Mouse (Mus musculus) hindbrain, embryonic 10.5 days (tissue): Measurements from ENCODE around the gene Papln. TPM values are rescaled to one million over a fixed set of nuclear protein-coding genes. Genes with fewer than 3 reads are reported as not detected.

Experiments
- DNase-seq: peaks from one replicate; pipeline ENCODE4 v3.0.0-alpha.2; 2017; ENCODE audit warnings: low spot score
- H3K27ac ChIP-seq: fragments of 300-500 bp; sonication (generic); 2 replicates; pipeline ENCODE4 v1.5.1; 2016; ENCODE audit warnings: mild to moderate bottlenecking, moderate library complexity
- H3K27me3 ChIP-seq: fragments of 300-500 bp; sonication (generic); 2 replicates; pipeline ENCODE4 v1.6.1; 2016; ENCODE audit warnings: mild to moderate bottlenecking; ENCODE audit not compliant: poor library complexity, insufficient read depth, severe bottlenecking
- H3K36me3 ChIP-seq: fragments of 300-500 bp; sonication (generic); 2 replicates; pipeline ENCODE4 v1.6.1; 2016; ENCODE audit warnings: mild to moderate bottlenecking, moderate library complexity
- H3K4me1 ChIP-seq: fragments of 300-500 bp; sonication (generic); replicated peaks from 2 replicates; pipeline ENCODE4 v1.6.1; 2016; ENCODE audit warnings: mild to moderate bottlenecking
- H3K4me3 ChIP-seq: fragments of 300-500 bp; sonication (generic); 2 replicates; pipeline ENCODE4 v1.5.1; 2016; ENCODE audit warnings: mild to moderate bottlenecking, moderate library complexity
- H3K9me3 ChIP-seq: fragments of 300-500 bp; sonication (generic); 2 replicates; pipeline ENCODE4 v1.6.1; 2016; ENCODE audit warnings: mild to moderate bottlenecking, moderate library complexity
- WGBS: fragments of 180-500 bp; shearing (Covaris S2); methylation state at CpG from one replicate; pipeline ENCODE4 v1.1.7; 2016; 5-methylcytosine and 5-hydroxymethylcytosine counted together
- polyA plus RNA-seq: library from polyadenylated mRNA; unstranded; fragments of >200 nt; fragmentation: Nextera tagmentation; extraction: Ambion mirVana; gene quantifications from 2 replicates; pipeline ENCODE4 v1.2.1, GENCODE M21; 2016

Papln gene
- 0.04 and 0.14 TPM in 2 replicates for polyA plus RNA-seq

DNA sequence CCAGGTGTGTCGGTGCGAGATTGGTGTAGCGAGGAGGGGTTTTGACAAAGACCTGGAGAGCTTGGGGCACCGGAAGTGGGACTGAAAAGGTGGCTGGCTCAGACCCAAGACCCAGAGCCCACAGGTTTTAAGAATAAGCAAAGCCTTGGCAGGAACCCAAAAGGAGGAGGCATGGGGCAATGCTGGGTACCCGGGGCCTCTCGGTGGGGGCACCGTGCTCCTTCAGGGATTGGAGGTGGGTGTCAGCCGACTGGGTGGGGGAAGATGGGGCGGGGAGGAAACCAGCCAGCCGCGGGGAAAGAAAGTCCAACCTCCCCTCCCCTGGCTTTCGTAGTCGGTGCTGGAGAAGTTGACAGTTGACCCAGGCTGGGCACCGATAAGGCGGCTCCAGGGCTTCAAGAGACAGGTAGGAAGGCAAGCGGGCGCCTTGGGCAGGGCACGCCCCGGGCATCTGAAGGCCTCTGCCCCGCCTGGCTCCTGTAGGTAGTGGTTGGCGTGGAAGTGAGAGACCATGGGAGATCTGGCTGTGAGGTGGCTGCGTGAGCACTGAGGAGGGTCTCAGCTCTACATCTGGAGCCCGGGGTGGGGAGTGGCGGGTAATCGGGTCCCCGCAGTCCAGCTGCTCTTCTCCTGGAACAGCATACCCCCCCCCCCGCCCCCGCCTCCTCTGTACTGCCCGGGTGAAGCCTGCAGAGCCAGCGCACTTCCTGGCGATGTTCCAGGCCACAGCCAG, at the start of gene Papln:
Gene Papln, plus strand, starts transcription at position 324 of the 733 bp plus-strand sequence.
- Histone ChIP-seq H3K27ac (peak within 1 kb of the TSS; percentile 41), H3K4me1 (peaks cover 51% of the 10 kb centered on the region), H3K4me3 (peak within 1 kb of the TSS; percentile 46), H3K27me3 (peaks cover 38% of the 10 kb centered on the region), H3K9me3 (no peaks in the 10 kb centered on the region), H3K36me3 (no peaks in the 10 kb centered on the region)
- WGBS: 18% methylated on average over 31 of the region's 31 CpGs
- no peak for DNase-seq

DNA sequence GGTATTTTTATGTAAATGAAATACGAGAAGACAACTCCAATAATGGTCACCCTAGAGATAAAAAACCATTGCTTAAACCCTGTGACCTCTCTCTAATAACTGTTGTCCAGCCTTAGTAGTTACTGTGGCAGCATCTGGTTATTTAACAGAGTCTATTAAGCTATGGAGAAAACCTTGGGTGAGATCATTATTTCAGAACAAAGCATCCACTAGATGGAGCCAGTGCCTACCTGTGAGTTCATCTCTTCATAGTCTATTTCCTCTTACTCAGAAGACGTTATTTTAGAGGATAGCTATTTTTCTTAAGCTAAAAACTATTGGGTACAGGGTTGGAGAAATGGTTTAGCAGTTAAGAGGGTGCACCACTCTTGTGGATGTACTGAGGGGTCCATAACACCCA, 49.7 kb upstream of the Papln start:
- no peak overlapping the region for H3K27ac ChIP-seq
- H3K4me1 ChIP-seq: no peaks in the 10 kb centered on the region
- peaks cover 86% of the 10 kb centered on the region for H3K36me3 ChIP-seq
- H3K4me3 ChIP-seq: no peak overlapping the region
- 56% methylated on average over 2 of the region's 2 CpGs for WGBS
- DNase-seq: no peak
- H3K27me3 ChIP-seq: no peaks in the 10 kb centered on the region
- H3K9me3 ChIP-seq: no peaks in the 10 kb centered on the region

DNA sequence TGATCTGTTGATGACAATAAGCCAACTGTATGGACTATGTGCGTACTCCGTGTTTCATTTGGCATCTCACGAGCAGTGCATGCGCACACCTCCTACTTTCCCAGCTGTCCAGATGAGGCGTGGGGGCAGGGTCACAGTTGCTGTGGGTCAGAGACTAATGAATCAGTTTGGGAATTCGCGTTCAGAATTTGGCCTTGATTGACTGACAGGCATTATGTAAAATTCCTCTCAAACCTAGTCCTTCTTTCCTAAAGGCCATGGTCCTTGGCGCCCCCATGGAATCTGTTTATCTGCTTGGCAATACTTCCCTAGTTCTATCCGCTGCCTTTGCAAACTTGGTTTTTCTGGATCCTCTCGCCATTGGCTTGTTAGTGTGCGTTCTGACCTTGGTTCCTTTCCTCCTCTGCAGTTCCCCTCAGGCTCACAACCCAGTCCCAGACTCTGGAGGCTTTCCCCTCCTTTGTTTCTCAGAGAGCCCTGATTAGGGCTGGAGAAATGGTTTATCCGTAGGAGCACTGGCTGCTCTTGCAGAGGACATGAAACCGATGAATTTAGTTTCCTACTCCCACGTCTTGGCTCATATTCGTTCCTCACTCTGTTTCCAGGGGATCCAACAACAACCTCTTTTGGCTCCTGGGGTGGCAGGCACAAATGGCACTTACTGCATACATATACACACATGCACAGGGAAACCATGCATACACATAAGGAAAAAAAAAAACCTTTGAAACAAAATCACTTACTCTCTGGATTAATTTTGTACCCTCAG, 46.8 kb upstream of the Papln start:
- no peak for DNase-seq
- Histone ChIP-seq H3K4me1 (no peaks in the 10 kb centered on the region), H3K4me3 (no peak overlapping the region), H3K27ac (no peak overlapping the region), H3K27me3 (no peaks in the 10 kb centered on the region), H3K9me3 (no peaks in the 10 kb centered on the region), H3K36me3 (peaks cover 87% of the 10 kb centered on the region)
- WGBS: 90% methylated on average over 15 of the region's 15 CpGs

DNA sequence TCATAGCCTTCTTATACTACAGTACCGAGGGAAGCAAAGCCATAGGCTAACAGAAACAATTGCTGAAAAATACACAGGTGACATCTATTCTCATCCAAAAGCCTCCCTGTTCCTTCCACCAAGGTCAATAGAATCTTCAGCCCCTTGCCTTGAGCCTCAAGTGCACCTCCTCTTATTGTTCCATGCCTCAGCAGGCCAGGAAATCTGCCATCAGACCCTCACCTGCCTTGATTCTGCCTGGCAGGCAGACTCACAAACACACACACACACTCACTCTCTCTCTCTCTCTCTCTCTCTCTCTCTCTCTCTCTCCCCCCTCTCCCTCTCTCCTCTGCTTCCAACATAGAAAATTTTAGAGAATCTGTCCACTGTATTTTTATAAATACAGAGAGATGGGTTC, 44.0 kb upstream of the Papln start:
- Histone ChIP-seq H3K4me1 (no peaks in the 10 kb centered on the region), H3K4me3 (no peak overlapping the region), H3K27me3 (no peaks in the 10 kb centered on the region), H3K27ac (no peak overlapping the region), H3K9me3 (no peaks in the 10 kb centered on the region), H3K36me3 (peaks cover 87% of the 10 kb centered on the region)
- DNase-seq: no peak
- WGBS: 100% methylated on average over 1 of the region's 1 CpGs

DNA sequence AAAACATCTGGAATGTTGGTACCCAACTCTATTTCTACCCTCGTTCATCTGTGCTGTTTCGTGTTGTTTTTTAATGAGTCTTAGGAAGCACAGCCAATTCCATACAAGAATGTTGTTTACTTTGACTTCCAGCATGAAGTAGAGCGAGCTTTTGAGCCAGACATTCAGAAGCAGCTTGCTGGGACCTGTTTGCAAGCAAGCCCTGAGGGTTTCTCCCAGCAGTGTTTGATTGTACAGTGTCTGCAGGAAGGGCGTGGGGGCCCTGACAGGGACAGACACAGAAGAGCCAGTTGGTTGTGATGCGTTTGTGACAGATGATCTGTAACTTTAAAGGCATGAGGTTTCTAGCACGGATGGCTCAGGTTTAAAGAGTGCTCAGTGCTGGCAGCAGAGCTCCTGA, 42.2 kb upstream of the Papln start:
- H3K36me3 ChIP-seq: peaks cover 87% of the 10 kb centered on the region
- no peak overlapping the region for H3K27ac ChIP-seq
- WGBS: 83% methylated on average over 6 of the region's 6 CpGs
- H3K4me1 ChIP-seq: no peaks in the 10 kb centered on the region
- H3K9me3 ChIP-seq: no peaks in the 10 kb centered on the region
- no peaks in the 10 kb centered on the region for H3K27me3 ChIP-seq
- no peak for DNase-seq
- H3K4me3 ChIP-seq: no peak overlapping the region

DNA sequence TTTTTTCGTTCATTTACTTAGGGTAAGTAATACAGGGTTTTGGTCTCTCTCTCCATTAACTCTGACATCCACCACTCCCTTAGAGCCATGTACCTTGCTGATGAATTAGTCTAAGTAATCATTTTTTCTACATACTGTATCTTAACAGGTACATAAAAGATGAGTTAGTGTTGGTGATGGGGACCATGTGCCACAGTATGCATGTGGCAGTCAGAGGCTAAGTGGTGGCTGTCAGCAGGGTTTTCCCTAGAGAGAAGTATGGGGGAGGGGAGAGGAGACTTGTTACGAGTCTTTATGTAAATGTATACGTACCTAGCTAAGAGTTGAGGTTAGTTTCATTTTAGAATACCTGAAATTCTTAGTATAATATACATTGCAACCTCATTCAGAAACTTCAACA, 40.4 kb upstream of the Papln start:
- Histone ChIP-seq H3K36me3 (peaks cover 86% of the 10 kb centered on the region), H3K4me3 (no peak overlapping the region), H3K27ac (no peak overlapping the region), H3K27me3 (no peaks in the 10 kb centered on the region), H3K4me1 (no peaks in the 10 kb centered on the region), H3K9me3 (no peaks in the 10 kb centered on the region)
- DNase-seq: no peak
- 91% methylated on average over 3 of the region's 3 CpGs for WGBS

DNA sequence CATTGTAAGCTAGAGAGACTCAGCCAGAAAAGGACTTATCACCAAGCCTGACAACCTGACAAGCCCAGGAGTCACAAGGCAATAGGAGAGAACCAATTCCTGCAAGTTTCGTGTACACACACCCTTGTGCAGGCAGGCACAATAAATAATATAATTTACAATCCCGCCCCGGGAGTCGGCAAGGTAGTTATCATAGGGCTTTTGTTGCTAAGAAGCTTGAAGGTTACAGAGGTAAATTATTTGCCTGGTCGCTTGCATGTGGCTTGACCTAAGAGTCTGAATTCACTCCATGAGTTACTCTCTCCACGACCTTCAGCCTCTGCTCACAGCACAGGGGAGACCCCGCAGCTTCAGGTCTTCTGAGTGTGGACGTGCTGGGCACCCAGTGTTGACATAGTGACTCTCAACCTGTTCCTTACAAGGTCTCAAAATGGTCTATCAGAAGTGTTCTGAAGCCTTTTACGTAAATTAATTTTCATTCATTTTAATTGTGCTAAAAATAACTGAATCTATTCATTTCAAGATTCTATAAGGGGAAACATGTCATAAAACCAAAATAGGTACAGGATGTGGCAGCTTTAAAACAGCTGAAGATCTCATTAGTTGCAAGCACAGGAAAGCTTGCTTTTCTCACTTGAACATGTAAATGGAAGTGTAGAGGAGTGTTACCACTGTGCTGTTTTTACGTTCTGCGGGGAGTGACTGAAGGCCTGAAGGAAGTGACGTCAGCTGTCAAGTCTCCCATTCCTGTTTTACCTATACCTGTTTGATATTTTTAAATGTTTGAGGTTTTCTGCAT, 36.7 kb upstream of the Papln start:
- Histone ChIP-seq H3K4me3 (no peak overlapping the region), H3K27ac (no peak overlapping the region), H3K9me3 (no peaks in the 10 kb centered on the region), H3K4me1 (no peaks in the 10 kb centered on the region), H3K27me3 (no peaks in the 10 kb centered on the region), H3K36me3 (peaks cover 96% of the 10 kb centered on the region)
- 93% methylated on average over 12 of the region's 12 CpGs for WGBS
- DNase-seq: no peak

DNA sequence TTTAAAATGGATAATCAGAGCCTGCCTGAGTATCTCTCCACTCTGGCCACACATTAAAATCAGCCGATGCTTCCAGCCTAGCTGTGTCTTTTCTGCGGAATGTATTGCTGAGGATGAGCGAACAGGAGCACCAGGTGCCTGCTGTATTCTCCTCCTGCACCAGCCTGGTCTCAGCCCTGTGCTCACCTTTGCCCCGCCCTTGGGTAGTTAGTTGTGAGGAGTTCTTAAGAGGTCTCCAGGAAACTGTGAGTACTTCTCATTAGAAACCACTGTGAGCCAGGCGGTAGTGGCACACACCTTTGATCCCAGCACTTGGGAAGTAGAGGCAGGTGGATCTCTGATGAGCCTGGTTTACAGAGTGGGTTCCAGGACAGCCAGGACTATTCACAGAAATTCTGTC, 31.2 kb upstream of the Papln start:
- DNase-seq: no peak
- H3K36me3 ChIP-seq: peaks cover 98% of the 10 kb centered on the region
- H3K27me3 ChIP-seq: no peaks in the 10 kb centered on the region
- no peaks in the 10 kb centered on the region for H3K4me1 ChIP-seq
- H3K4me3 ChIP-seq: no peak overlapping the region
- no peak overlapping the region for H3K27ac ChIP-seq
- H3K9me3 ChIP-seq: no peaks in the 10 kb centered on the region
- 93% methylated on average over 5 of the region's 5 CpGs for WGBS

DNA sequence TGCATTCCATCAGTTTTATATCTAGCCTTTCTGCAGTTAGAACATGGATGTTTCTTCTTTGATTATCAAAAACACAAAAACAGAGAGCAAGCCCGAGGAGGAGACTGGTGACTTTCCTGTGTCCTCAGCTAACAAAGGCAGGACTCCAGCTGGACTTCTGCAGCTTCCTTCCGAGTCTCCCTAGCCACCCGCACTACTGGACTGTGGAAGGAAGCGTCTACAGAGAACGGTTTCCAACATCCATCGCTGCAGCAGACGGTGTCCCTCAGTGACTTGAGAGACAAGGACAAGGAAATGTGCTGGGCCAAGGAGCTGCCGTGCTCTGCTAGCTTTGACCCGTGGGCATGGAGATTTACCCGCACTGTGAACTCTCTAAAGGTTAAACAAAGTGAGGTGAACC, 29.4 kb upstream of the Papln start:
- WGBS: 91% methylated on average over 10 of the region's 10 CpGs
- Histone ChIP-seq H3K4me1 (no peaks in the 10 kb centered on the region), H3K27me3 (no peaks in the 10 kb centered on the region), H3K9me3 (no peaks in the 10 kb centered on the region), H3K27ac (no peak overlapping the region), H3K36me3 (peaks cover 83% of the 10 kb centered on the region), H3K4me3 (no peak overlapping the region)
- no peak for DNase-seq

DNA sequence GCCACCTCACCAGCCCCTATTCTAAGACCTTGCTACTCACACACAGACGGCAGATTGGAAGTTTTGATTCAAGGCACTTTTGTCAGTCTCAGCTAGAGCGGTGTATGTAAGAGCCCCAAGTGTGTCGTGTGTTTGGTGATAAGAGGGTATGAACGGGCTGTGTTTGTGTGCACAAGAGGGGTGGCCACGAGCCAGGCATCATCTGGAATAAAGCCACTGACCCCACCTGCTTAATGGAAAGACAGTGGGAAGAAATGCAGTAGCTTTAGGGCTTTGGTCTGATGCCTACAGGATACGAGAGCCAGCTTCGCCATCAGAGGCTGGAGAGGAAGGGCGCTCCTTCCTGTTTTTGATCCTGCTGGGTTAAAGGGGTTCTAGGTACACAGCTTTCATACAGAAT, 27.2 kb upstream of the Papln start:
- WGBS: 92% methylated on average over 8 of the region's 8 CpGs
- no peak for DNase-seq
- Histone ChIP-seq H3K27me3 (no peaks in the 10 kb centered on the region), H3K4me1 (no peaks in the 10 kb centered on the region), H3K4me3 (no peak overlapping the region), H3K36me3 (peaks cover 65% of the 10 kb centered on the region), H3K9me3 (no peaks in the 10 kb centered on the region), H3K27ac (no peak overlapping the region)

DNA sequence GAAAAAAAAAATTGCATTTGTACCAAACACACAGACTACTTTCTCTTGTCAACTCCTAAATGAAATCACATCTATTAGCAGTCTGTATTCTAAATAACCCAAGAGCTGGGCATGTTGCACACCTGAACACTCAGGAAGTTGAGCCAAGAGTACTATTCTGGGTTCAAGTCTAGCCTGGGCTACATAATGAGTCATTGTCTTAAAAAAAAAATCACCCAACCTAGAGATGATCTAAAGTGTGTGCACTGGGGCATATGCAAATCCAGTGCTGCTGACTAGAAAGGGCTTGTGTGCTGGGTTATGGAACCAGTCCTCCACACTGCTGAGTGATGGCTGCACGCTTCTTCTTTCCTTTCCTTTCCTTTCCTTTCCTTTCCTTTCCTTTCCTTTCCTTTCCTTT, 24.8 kb upstream of the Papln start:
- peaks cover 5% of the 10 kb centered on the region; the same call in 1 of the 2 replicates for H3K4me1 ChIP-seq
- no peak overlapping the region for H3K27ac ChIP-seq
- 90% methylated on average over 1 of the region's 1 CpGs for WGBS
- no peaks in the 10 kb centered on the region for H3K27me3 ChIP-seq
- no peak for DNase-seq
- H3K9me3 ChIP-seq: no peaks in the 10 kb centered on the region
- H3K4me3 ChIP-seq: no peak overlapping the region
- peaks cover 40% of the 10 kb centered on the region for H3K36me3 ChIP-seq

DNA sequence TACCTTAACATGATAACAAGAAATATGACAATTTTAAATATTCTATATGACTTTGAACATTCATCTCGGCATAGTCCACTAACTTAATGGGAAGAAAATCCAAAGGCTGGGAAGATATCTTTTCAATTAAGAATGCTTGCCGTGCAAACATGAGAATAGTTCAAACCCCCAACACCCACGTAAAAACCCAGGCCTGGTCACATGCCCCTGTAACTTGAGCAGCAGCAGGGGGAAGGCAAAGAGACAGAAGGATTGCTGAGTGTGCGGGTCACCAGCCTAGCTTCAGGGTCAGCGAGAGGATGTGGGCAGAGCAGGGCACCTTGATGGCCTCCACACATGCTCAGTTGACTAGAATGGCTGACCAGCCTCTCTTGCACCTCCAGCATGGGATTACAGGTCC, 21.7 kb upstream of the Papln start:
- no peak for DNase-seq
- WGBS: 69% methylated on average over 5 of the region's 5 CpGs
- Histone ChIP-seq H3K36me3 (peaks cover 10% of the 10 kb centered on the region; the same call in 1 of the 2 replicates), H3K27me3 (no peaks in the 10 kb centered on the region), H3K9me3 (no peaks in the 10 kb centered on the region), H3K4me1 (peaks cover 16% of the 10 kb centered on the region; the same call in 1 of the 2 replicates), H3K4me3 (no peak overlapping the region), H3K27ac (no peak overlapping the region)

DNA sequence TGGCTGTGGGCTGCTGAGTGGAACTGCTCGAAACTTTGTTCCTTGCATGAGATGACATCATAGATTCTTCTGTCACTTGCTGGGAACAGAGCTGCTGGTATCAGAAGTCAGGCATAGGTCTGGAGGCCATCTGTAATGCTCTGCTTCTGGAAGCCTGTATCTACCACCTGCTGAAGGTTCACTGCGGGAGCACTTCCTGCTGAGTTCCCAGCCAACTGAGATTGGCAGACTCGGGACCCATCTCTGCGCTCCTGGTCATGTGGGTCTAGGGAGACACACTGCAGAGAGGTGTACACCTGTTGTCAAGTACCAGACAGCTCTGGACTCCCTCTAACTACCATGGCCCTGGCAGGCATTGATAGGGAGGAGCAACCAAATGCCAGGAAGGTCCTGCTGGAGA, 20.6 kb upstream of the Papln start:
- WGBS: 85% methylated on average over 4 of the region's 4 CpGs
- Histone ChIP-seq H3K27ac (no peak overlapping the region), H3K27me3 (no peaks in the 10 kb centered on the region), H3K4me3 (no peak overlapping the region), H3K9me3 (no peaks in the 10 kb centered on the region), H3K4me1 (peaks cover 16% of the 10 kb centered on the region; the same call in 1 of the 2 replicates), H3K36me3 (peaks cover 5% of the 10 kb centered on the region; the same call in 1 of the 2 replicates)
- DNase-seq: no peak
